Mouse (Mus musculus) kidney, postnatal 25 days (tissue): ENCODE measurements around the gene Slfn1.
A peak's percentile ranks its signal among the peaks of the same experiment; 100 is the strongest.
"Not testable (repeated sequence)": the region's sequence is repeated elsewhere in the genome, so short reads cannot be mapped to it uniquely, and the experiment has no call there.

Experiments
- DNase-seq, 2 experiments: peaks; one replicate each; pipeline ENCODE4 v3.0.0; 2021; ENCODE audit warnings: mixed read lengths in 2 of 2

Gene Slfn1

GRCm38 (mm10) chr11:83116597-83117227, at the start of gene Slfn1:
Gene Slfn1, plus strand, starts transcription at chr11:83116849.
- peak in 1 of 2 experiments; percentile 20 for DNase-seq

- DNase-seq: no peak
Observed at GRCm38 (mm10) chr11:83067982-83068694, 48.5 kb upstream of the Slfn1 start.

DNA sequence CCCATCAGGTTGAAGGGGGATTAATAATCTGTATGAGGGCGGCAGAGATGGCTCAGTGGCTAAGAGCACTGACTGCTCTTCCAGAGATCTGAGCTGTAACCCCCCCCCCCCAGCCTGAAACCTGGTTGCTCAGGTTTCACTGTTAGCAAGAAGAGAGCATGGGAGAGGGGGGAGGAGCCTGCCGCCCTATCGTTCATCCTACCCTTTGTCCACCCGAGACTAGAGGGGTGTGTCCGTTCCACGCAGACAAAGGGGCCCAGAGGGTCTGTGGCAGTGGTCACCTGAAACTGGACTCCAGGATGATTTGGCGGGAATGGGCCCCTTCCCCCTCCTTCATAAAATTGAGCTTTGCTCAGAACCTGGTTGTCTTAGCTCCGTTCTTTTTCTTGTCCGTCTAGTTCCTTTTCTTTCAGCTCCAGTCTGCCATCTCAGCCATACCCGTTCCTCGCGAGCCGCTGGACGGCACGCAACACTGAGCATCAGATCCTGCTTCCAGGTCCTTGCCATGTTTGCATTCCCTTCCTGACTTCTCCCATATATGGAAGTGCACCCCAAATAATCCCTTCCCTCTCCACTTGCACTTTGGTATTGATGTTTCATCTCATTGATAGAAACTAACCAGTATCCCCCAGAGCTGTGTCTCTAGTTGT, 46.2 kb upstream of the Slfn1 start:
- no peak for DNase-seq

- DNase-seq: peak; percentile 90 to 91
Observed at GRCm38 (mm10) chr11:83077714-83078422, 38.8 kb upstream of the Slfn1 start.

DNA sequence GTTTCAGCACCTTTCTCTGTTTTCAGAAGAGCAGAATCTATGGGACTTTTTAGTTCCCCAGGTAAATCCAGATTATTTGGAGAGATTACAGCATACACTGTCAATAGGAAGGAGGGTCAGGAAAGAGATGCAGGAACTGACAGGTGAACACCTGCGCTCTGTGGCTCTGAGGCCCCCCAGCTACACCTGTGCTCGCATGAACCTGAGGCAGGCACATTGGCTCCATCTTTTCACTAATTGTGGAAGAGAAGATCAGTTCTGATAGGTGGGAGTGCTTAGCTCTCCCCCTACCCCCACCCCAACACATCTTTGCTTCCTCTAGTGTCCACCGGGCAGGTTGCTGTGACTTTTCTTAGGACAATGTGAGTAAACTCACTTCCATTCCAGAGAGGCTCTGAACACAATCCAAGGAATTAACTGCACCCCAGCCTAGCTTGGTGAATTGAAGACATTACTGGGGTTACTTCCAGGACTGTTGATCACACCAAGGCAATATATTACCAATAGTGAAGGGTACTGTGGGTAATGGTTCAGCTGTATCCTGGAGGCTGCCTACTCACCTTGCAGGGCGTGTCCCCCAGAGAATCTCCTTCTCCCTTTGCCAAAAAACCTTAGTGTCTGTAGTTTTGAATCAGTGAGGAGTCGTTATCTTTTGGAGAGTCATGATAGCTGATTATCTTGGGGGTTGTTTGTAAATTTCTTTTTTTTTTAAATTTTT, 38.1 kb upstream of the Slfn1 start:
- peak in 1 of 2 experiments; percentile 27 for DNase-seq

- DNase-seq: peak in 1 of 2 experiments; percentile 28
Observed at GRCm38 (mm10) chr11:83079487-83080199, 37.0 kb upstream of the Slfn1 start.

- no peak for DNase-seq
Observed at GRCm38 (mm10) chr11:83082741-83083473, 33.7 kb upstream of the Slfn1 start.

- DNase-seq: no peak
Observed at GRCm38 (mm10) chr11:83084161-83084560, 32.5 kb upstream of the Slfn1 start.

DNA sequence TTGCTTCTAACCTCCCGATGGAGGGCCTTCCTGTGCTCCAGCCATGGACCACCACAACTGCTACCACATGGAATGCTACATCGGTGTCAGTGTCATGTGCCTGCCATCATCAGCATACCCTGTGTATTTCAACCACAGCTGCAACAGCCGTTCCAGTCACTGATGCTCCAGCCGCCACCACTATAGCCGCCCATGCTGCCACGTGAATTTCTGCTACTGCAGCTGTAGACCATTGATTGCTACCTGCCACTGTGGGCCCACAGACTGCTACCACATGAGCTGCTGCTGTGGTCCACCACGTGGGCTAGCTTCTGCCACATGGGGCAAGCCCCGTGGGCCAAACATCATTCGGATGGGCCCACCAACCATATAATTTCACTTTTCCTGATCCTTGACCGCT, 31.9 kb upstream of the Slfn1 start:
- DNase-seq: no peak

DNA sequence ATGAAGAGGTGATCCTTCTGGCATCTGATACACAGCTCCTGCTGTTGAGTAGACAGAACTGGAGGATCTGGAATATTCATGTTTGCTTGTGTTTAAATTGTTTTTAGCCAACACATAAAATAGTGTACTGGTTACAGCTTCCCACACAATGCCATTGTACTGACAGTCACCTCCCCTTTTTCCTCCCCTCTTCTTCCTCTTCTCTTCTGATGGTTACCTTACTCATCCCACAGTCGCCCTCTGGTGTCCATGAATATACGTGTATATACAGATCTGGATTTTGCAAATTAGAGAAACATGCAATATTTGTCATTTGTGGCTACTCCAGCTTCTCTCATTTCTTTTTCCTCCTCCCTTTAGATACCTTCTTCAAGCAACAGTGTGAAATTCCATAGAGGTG, 1.5 kb upstream of the Slfn1 start:
- peak in 1 of 2 experiments; percentile 71 for DNase-seq

DNA sequence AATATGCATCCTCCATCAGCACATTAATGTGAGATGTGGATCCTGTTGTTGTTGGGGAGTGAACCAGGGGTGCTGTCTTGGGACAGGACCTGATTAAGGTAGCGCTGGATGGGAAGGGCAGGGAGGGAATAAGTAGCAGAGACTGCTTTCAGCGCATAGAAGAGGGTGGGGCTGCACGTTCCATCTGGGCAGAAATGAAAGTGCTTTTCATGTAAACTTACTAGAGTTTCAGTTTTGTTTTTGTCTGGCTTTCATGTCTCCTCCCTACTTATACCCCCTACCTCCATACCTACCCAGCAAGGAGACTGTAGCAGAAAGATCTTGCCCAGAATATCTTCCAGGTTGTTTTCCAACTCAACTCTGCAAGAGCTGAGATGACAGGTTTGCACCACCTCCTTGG, 1.4 kb downstream of the Slfn1 start:
- DNase-seq: peak in 1 of 2 experiments; percentile 24

DNA sequence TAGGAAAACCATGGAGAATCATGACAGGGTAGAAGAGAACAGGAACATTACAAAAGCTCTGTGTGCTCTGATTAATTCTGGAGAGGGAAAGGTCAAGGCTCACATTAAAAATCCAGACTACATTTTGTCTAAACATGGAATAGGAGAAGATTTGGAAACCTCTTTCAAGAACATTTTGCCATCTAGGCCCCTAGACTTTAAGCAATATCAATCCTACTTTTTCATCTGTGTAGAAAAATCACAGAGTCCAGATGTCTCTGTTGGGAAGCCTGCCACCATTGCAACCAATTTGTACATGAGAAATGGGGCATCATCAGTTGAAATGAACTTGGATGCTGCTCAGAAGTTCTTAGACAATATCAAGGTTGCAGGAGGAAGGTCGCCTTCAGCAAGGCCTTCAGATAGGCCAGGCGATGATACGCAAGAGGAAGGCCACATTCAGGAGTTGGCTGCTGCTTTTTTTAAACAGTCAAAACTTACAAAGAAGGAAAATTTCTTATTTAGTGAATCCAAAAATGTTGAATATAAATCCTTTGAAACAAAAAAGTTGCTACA, 4.6 kb downstream of the Slfn1 start:
- no peak for DNase-seq

DNA sequence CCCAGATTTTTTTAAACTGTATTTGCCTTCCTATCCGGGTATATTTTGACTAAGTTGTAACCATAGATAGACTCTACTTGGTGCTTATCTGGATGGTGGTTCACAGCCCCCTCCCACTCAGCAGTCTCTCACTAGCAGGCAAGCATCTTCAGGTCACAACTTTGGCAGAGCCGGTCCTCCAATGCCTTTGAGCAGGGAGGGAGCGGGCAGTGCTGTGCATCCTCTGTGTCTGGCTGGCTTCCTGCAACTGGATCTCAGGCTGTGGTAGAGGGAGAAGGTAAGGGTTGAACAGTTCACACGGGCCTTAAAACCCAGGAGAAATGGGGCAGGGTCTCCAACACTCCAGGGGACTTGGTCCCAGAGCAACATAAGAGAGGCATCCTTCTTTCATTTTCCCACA, 6.5 kb downstream of the Slfn1 start:
- DNase-seq: peak in 1 of 2 experiments; percentile 25

GRCm38 (mm10) chr11:83124906-83125305, 8.3 kb downstream of the Slfn1 start:
- DNase-seq: no peak

GRCm38 (mm10) chr11:83125633-83126032, 9.0 kb downstream of the Slfn1 start:
- not testable (repeated sequence) for DNase-seq

DNA sequence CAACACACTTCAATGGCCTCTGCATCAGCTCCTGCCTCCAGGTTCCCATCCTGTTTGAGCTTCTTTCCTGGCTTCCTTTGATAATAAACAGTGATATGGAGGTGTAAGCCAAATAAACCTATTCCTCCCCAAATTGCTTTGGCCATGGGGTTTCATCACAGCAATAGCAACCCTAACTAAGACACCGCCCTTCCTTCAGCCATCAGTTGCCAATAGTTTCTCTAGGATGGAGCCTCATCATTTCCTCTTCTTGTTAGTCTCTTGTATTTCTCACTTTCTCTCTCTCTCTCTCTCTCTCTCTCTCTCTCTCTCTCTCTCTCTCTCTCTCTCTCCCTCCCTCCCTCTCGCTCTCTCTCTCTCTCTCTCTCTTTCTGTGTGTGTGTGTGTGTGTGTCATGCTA, 20.6 kb downstream of the Slfn1 start:
- not testable (repeated sequence) for DNase-seq

DNA sequence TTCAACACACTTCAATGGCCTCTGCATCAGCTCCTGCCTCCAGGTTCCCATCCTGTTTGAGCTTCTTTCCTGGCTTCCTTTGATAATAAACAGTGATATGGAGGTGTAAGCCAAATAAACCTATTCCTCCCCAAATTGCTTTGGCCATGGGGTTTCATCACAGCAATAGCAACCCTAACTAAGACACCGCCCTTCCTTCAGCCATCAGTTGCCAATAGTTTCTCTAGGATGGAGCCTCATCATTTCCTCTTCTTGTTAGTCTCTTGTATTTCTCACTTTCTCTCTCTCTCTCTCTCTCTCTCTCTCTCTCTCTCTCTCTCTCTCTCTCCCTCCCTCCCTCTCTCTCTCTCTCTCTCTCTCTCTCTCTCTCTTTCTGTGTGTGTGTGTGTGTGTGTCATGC, 32.3 kb downstream of the Slfn1 start:
- DNase-seq: not testable (repeated sequence)
